Mouse (Mus musculus): ENCODE data around the gene Dio3.

DNA sequence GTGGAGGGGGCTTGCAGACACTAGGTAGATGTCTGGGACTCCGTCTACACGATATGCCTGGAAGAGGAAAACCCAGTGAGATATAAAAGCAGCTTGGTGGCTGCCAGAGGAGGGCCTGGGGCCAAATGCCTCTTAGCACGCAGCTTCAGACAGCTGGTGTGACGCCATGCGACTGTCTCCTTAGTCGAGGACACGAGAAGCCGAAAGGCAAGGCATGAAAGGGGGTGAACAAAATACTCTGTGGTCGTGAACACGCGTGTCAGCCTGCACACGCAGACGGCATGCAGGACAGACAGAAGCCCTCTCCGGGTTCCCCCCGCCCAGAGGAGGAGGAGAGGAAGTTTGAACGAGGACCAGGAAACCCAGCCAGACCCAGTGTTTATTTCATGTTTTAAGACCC is 16.0 kb downstream of the Dio3 start:
- TF ChIP-seq POLR2A (IDR thresholded peaks at IDR 0.05; ENCODE audit: low read depth, low read length) (no peak), CTCF (IDR thresholded peaks at IDR 0.05; ENCODE audit: extremely low read depth, insufficient read depth, insufficient read length, insufficient replicate concordance) (no peak)

All from spleen, adult 2 months (tissue).